Mouse (Mus musculus) ES-Bruce4 (cell line): ENCODE data around the gene Zfp318.

ENCODE experiments used
- CTCF ChIP-seq: IDR thresholded peaks from one replicate; pipeline ENCODE4 v1.8.1; 2011; ENCODE audit warnings: low read depth, low read length
- EP300 ChIP-seq: IDR thresholded peaks from 2 replicates; pipeline ENCODE4 v1.6.1; 2011; ENCODE audit warnings: low read depth, low read length; ENCODE audit not compliant: insufficient read depth
- POLR2A ChIP-seq: IDR thresholded peaks from one replicate; pipeline ENCODE4 v1.8.1; 2011; ENCODE audit warnings: low read length; ENCODE audit not compliant: insufficient read depth

GRCm38 (mm10) chr17:46462226-46462625 is 78.7 kb downstream of the Zfp318 start:
- TF ChIP-seq CTCF: no peak
- no peak for TF ChIP-seq POLR2A
- TF ChIP-seq EP300: no peak
